Mouse (Mus musculus) CH12.LX (cell line): ENCODE measurements around the gene Hspbp1. TPM values are rescaled to one million over a fixed set of nuclear protein-coding genes. Genes with fewer than 3 reads are reported as not detected.

Source experiments
- DNase-seq: peaks from one replicate; pipeline ENCODE4 v3.0.0-alpha.2; 2013; ENCODE audit errors: extremely low read depth
- H3K27ac ChIP-seq: 2 replicates; pipeline ENCODE4 v1.5.1; 2012; ENCODE audit warnings: low read depth, mild to moderate bottlenecking, control low read depth, moderate library complexity; ENCODE audit not compliant: insufficient read depth
- H3K27me3 ChIP-seq: replicated peaks from 2 replicates; pipeline ENCODE3; 2012; ENCODE audit warnings: inconsistent platforms
- H3K36me3 ChIP-seq, 2 experiments: replicated peaks in 1 of 2; 2 replicates each; pipeline versions ENCODE3 to v1.6.1; 2012; ENCODE audit warnings: inconsistent platforms in 1 of 2, low read length in 1 of 2, mild to moderate bottlenecking in 1 of 2, mixed read lengths in 1 of 2, moderate library complexity in 1 of 2; ENCODE audit not compliant: control insufficient read depth in 1 of 2, insufficient read depth in 1 of 2
- H3K4me1 ChIP-seq, 2 experiments: 2 replicates each; pipeline ENCODE4 v1.6.1; 2012; ENCODE audit warnings: inconsistent platforms in 1 of 2, moderate library complexity in 1 of 2; ENCODE audit not compliant: insufficient read depth in 2 of 2, control insufficient read depth in 1 of 2
- H3K4me2 ChIP-seq: 2 replicates; pipeline ENCODE4 v1.6.1; 2012; ENCODE audit warnings: low read depth, mild to moderate bottlenecking, control low read depth; ENCODE audit not compliant: poor library complexity, insufficient read depth, severe bottlenecking
- H3K4me3 ChIP-seq, 3 experiments: fragments of 150-350 bp in 1 of 3; sonication (generic) in 1 of 3; replicated peaks in 1 of 3; 2 replicates each; pipeline versions ENCODE3 to v1.5.1; 2011 to 2012; ENCODE audit warnings: low read depth in 2 of 3, low read length in 2 of 3, mild to moderate bottlenecking in 2 of 3, moderate library complexity in 2 of 3, control low read depth in 1 of 3, improper control_type of control experiment in 1 of 3, inconsistent platforms in 1 of 3, mixed read lengths in 1 of 3; ENCODE audit not compliant: poor library complexity in 1 of 3
- H3K79me2 ChIP-seq: replicated peaks from 2 replicates; pipeline ENCODE4 v1.6.1; 2012; ENCODE audit warnings: mild to moderate bottlenecking, moderate library complexity; ENCODE audit not compliant: control insufficient read depth, poor library complexity, insufficient read depth, severe bottlenecking; ENCODE audit errors: extremely low read depth
- H3K9ac ChIP-seq: 2 replicates; pipeline ENCODE4 v1.6.1; 2012; ENCODE audit warnings: low read depth, mild to moderate bottlenecking, control low read depth, moderate library complexity; ENCODE audit not compliant: insufficient read depth
- H3K9me3 ChIP-seq: replicated peaks from 2 replicates; pipeline ENCODE3; 2012; ENCODE audit warnings: low read length, inconsistent platforms, mixed read lengths
- CHD2 ChIP-seq: IDR thresholded peaks from 2 replicates; pipeline ENCODE4 v1.6.1; 2011; ENCODE audit warnings: low read length, improper control_type of control experiment
- CTCF ChIP-seq, 2 experiments: IDR thresholded peaks in 1 of 2; conservative IDR thresholded peaks in 1 of 2; 2 replicates each; pipeline ENCODE4 v1.5.1; 2011 to 2012; ENCODE audit warnings: low read depth in 2 of 2, low read length in 2 of 2, improper control_type of control experiment in 1 of 2, inconsistent platforms in 1 of 2, mild to moderate bottlenecking in 1 of 2, moderate library complexity in 1 of 2
- ELF1 ChIP-seq: IDR thresholded peaks from 2 replicates; pipeline ENCODE4 v1.6.1; 2014; ENCODE audit warnings: low read depth, mild to moderate bottlenecking, inconsistent platforms, low read length, improper control_type of control experiment
- EP300 ChIP-seq: IDR thresholded peaks from 2 replicates; pipeline ENCODE4 v1.6.1; 2011; ENCODE audit warnings: low read length, improper control_type of control experiment
- GABPA ChIP-seq: IDR thresholded peaks from 2 replicates; pipeline ENCODE4 v1.6.1; 2012; ENCODE audit warnings: low read depth, low read length, improper control_type of control experiment, inconsistent platforms; ENCODE audit not compliant: insufficient replicate concordance
- HCFC1 ChIP-seq: IDR thresholded peaks from 2 replicates; pipeline ENCODE4 v1.6.1; 2012; ENCODE audit warnings: low read depth, mild to moderate bottlenecking, inconsistent platforms, low read length, improper control_type of control experiment
- KAT2A ChIP-seq: IDR thresholded peaks from 2 replicates; pipeline ENCODE4 v1.6.1; 2012; ENCODE audit warnings: low read length, improper control_type of control experiment, inconsistent platforms; ENCODE audit not compliant: insufficient replicate concordance
- MYC ChIP-seq: IDR thresholded peaks from 2 replicates; pipeline ENCODE4 v1.6.1; 2011; ENCODE audit warnings: low read depth, mild to moderate bottlenecking, improper control_type of control experiment, low read length
- RAD21 ChIP-seq: IDR thresholded peaks from 2 replicates; pipeline ENCODE4 v1.6.1; 2011; ENCODE audit warnings: low read depth, mild to moderate bottlenecking, low read length, improper control_type of control experiment, moderate library complexity
- SIN3A ChIP-seq: IDR thresholded peaks from 2 replicates; pipeline ENCODE4 v1.6.1; 2012; ENCODE audit warnings: low read length, improper control_type of control experiment, inconsistent platforms
- SMC3 ChIP-seq: IDR thresholded peaks from 2 replicates; pipeline ENCODE4 v1.6.1; 2011; ENCODE audit warnings: low read depth, low read length, improper control_type of control experiment
- TBP ChIP-seq: conservative IDR thresholded peaks from 2 replicates; pipeline ENCODE4 v1.6.1; 2011; ENCODE audit warnings: low read depth, low read length, improper control_type of control experiment
- dilution Hi-C: fragments of 300-500 bp; cut with MboI; formaldehyde crosslinking; loops from 2 replicates; pipeline ENCODE4 v1.14.3; 2020; ENCODE audit warnings: low sequenced_read_pairs; ENCODE audit not compliant: extremely low pct_unique_long_range_greater_than_20kb, extremely low pct_ligation_motif_present
- in situ Hi-C: fragments of 300-500 bp; cut with MboI; formaldehyde crosslinking; loops from 3 replicates; pipeline ENCODE4 v1.14.3; 2019; ENCODE audit warnings: low sequenced_read_pairs, low pct_ligation_motif_present, low pct_unique_long_range_greater_than_20kb, mixed read lengths
- polyA plus RNA-seq: library from polyadenylated mRNA; unstranded; fragments of >175 nt; gene quantifications from 2 replicates; pipeline ENCODE4 v1.2.1, GENCODE M21; 2012; ENCODE audit warnings: low read depth; ENCODE audit not compliant: insufficient read length
- total RNA-seq, 2 experiments: library from RNA; depleted of rRNA; stranded (reverse); fragments of 300-350 nt in 1 of 2; fragments of >200 nt in 1 of 2; gene quantifications; 2 replicates each; pipeline ENCODE4 v1.2.3; 2012 to 2014

Hspbp1 gene
- total and polyA plus RNA-seq, 3 experiments, result 90.6 to 131 (median 98.8) TPM

DNA sequence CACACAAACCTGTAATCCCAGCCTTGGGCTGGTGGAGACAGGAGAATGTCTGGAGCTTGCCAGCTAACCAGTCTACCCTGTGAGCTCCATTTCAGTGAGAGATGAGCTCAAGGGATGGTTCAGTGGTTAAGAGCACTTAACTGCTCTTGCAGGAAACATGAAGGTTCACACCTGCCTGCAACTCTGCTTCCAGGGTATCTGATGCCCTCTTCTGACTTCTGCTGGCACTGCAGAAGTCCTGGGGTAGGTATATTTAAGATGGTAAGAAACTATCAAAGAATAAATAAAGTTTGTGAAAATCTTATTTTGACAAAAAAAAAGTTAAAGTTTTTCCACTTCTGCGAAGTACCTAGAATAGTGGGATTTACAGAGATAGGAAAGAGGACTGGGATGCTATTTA, 60.5 kb downstream of the Hspbp1 start:
- no peak overlapping the region for H3K4me3 ChIP-seq
- in situ Hi-C loops, result loop anchor here (10.0 kb wide), 2 partner anchors 60 to 160 kb away; partner anchors contain the start of genes Il11, Tmem190 and Tmem238
- H3K4me1 ChIP-seq, result peaks cover 0 to 3% of the 10 kb centered on the region in 2 experiments; a peak in 1 of 4 replicates
- H3K4me2 ChIP-seq, result no peak overlapping the region
- H3K27ac ChIP-seq, result no peak overlapping the region
- H3K36me3 ChIP-seq, result peaks cover 16 to 33% of the 10 kb centered on the region in 2 experiments
- peak; percentile 29 for DNase-seq
- dilution Hi-C loops, result no loop called here
- peak; percentile 31; the same call in 1 of the 2 replicates for TF ChIP-seq RAD21
- TF ChIP-seq CTCF (conservative IDR thresholded peaks at IDR 0.05 in 1 of 2, IDR thresholded peaks at IDR 0.05 in 1 of 2; ENCODE audit: low read depth in 2 of 2, low read length in 2 of 2), result peak in 1 of 2 experiments; percentile 54; a peak in 2 of 4 replicates
- TF ChIP-seq GABPA, result no peak
- TF ChIP-seq SMC3, result peak; percentile 39
- TF ChIP-seq EP300, result no peak
- no peak for TF ChIP-seq TBP
- TF ChIP-seq CHD2, result no peak
- no peaks in the 10 kb centered on the region for H3K27me3 ChIP-seq
- H3K9ac ChIP-seq, result no peak overlapping the region
- no peaks in the 10 kb centered on the region for H3K9me3 ChIP-seq
- no peaks in the 10 kb centered on the region for H3K79me2 ChIP-seq

DNA sequence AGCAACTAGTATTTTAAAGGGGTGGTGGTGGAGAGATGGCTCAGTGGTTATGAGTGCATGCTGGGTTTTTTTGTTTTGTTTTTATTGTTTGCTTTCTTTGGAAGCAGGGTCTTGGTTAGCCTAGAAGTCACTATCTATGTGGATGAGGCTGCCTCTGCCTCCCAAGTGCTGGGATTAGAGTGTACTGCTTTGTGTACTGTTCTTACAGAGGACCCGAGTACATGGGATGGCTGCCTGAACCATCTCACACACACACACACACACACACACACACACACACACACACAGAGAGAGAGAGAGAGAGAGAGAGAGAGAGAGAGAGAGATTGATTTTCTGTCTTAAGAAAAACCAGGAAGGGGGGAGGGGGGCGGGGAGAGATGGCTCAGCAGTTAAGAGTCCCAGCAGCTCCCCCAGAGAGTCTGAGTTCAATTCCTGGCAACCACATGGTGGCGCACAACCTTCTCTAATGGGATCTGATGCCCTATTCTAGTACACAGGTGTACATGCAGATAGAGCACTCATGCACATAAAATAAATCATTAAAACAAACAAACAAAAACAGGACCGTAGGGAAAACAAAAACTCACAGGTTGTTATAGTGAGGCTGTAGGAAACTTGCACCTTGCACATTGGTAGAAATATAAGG, 61.2 kb downstream of the Hspbp1 start:
- H3K27me3 ChIP-seq, result no peaks in the 10 kb centered on the region
- peak; percentile 48 for DNase-seq
- H3K36me3 ChIP-seq, result peaks cover 9 to 27% of the 10 kb centered on the region in 2 experiments
- dilution Hi-C loops, result no loop called here
- H3K4me3 ChIP-seq, result no peak overlapping the region
- no peak overlapping the region for H3K9ac ChIP-seq
- no peaks in the 10 kb centered on the region for H3K9me3 ChIP-seq
- no peaks in the 10 kb centered on the region for H3K79me2 ChIP-seq
- no peak overlapping the region for H3K27ac ChIP-seq
- in situ Hi-C loops, result loop anchor here (10.0 kb wide), 2 partner anchors 59 to 161 kb away; partner anchors contain the start of genes Il11, Tmem190 and Tmem238
- no peak overlapping the region for H3K4me2 ChIP-seq
- TF ChIP-seq KAT2A (no peak), HCFC1 (no peak), SIN3A (no peak), CTCF (conservative IDR thresholded peaks at IDR 0.05 in 1 of 2, IDR thresholded peaks at IDR 0.05 in 1 of 2; ENCODE audit: low read depth in 2 of 2, low read length in 2 of 2) (peak in 1 of 2 experiments; percentile 74; a peak in 2 of 4 replicates), ELF1 (0 out of 2 replicates have a peak, but pooled peaks have one; percentile 17), SMC3 (peak; percentile 66), MYC (0 out of 2 replicates have a peak, but pooled peaks have one; percentile 17), RAD21 (peak; percentile 62)
- H3K4me1 ChIP-seq, result peaks cover 0 to 3% of the 10 kb centered on the region in 2 experiments; a peak in 1 of 4 replicates
